Mouse (Mus musculus): ENCODE data around the gene Tmem182. TPM values are rescaled to one million over a fixed set of nuclear protein-coding genes. Genes with fewer than 3 reads are reported as not detected.
A peak's percentile ranks its signal among the peaks of the same experiment; 100 is the strongest.

Tmem182 gene
- not detected in 2 replicates for total RNA-seq (2015)
- total RNA-seq (2017), result not detected in 2 replicates

- ATAC-seq (ENCODE audit: poor library complexity, severe bottlenecking), result no peak
Observed at GRCm38 (mm10) chr1:40805351-40805750, at the start of gene Tmem182. Gene Tmem182, plus strand, starts transcription at chr1:40805601.

- ATAC-seq (ENCODE audit: poor library complexity, severe bottlenecking), result no peak
Observed at GRCm38 (mm10) chr1:40759751-40760445, 45.5 kb upstream of the Tmem182 start.

GRCm38 (mm10) chr1:40764042-40764441 lies 41.4 kb upstream of the Tmem182 start:
- no peak for ATAC-seq (ENCODE audit: poor library complexity, severe bottlenecking)

GRCm38 (mm10) chr1:40764701-40765275 lies 40.6 kb upstream of the Tmem182 start:
- ATAC-seq (ENCODE audit: poor library complexity, severe bottlenecking), result no peak

GRCm38 (mm10) chr1:40765521-40765920 lies 39.9 kb upstream of the Tmem182 start:
- ATAC-seq (ENCODE audit: poor library complexity, severe bottlenecking), result no peak

GRCm38 (mm10) chr1:40767588-40767987 lies 37.8 kb upstream of the Tmem182 start:
- no peak for ATAC-seq (ENCODE audit: poor library complexity, severe bottlenecking)

- peak; percentile 67; the same call in 1 of the 2 replicates for ATAC-seq (ENCODE audit: poor library complexity, severe bottlenecking)
Observed at GRCm38 (mm10) chr1:40768606-40769005, 36.8 kb upstream of the Tmem182 start.

- no peak for ATAC-seq (ENCODE audit: poor library complexity, severe bottlenecking)
Observed at GRCm38 (mm10) chr1:40769331-40769894, 36.0 kb upstream of the Tmem182 start.

- ATAC-seq (ENCODE audit: poor library complexity, severe bottlenecking), result no peak
Observed at GRCm38 (mm10) chr1:40771196-40771970, 34.0 kb upstream of the Tmem182 start.

GRCm38 (mm10) chr1:40773234-40773633 lies 32.2 kb upstream of the Tmem182 start:
- no peak for ATAC-seq (ENCODE audit: poor library complexity, severe bottlenecking)

- ATAC-seq (ENCODE audit: poor library complexity, severe bottlenecking), result no peak
Observed at GRCm38 (mm10) chr1:40774040-40774439, 31.4 kb upstream of the Tmem182 start.

GRCm38 (mm10) chr1:40776102-40776501 lies 29.3 kb upstream of the Tmem182 start:
- ATAC-seq (ENCODE audit: poor library complexity, severe bottlenecking), result no peak

GRCm38 (mm10) chr1:40776763-40777162 lies 28.6 kb upstream of the Tmem182 start:
- no peak for ATAC-seq (ENCODE audit: poor library complexity, severe bottlenecking)

GRCm38 (mm10) chr1:40783450-40783849 lies 22.0 kb upstream of the Tmem182 start:
- ATAC-seq (ENCODE audit: poor library complexity, severe bottlenecking), result no peak

- ATAC-seq (ENCODE audit: poor library complexity, severe bottlenecking), result no peak
Observed at GRCm38 (mm10) chr1:40784306-40784705, 21.1 kb upstream of the Tmem182 start.

GRCm38 (mm10) chr1:40785876-40786445 lies 19.4 kb upstream of the Tmem182 start:
- peak; percentile 33 for ATAC-seq (ENCODE audit: poor library complexity, severe bottlenecking)

GRCm38 (mm10) chr1:40788956-40789355 lies 16.4 kb upstream of the Tmem182 start:
- ATAC-seq (ENCODE audit: poor library complexity, severe bottlenecking), result no peak

- ATAC-seq (ENCODE audit: poor library complexity, severe bottlenecking), result no peak
Observed at GRCm38 (mm10) chr1:40789666-40790233, 15.7 kb upstream of the Tmem182 start.

- ATAC-seq (ENCODE audit: poor library complexity, severe bottlenecking), result peak; percentile 92
Observed at GRCm38 (mm10) chr1:40790324-40791141, 14.9 kb upstream of the Tmem182 start, which contains the start of gene Mfsd9. Gene Mfsd9, minus strand, starts transcription at chr1:40790687.

- ATAC-seq (ENCODE audit: poor library complexity, severe bottlenecking), result no peak
Observed at GRCm38 (mm10) chr1:40795508-40795907, 9.9 kb upstream of the Tmem182 start.
